Mouse (Mus musculus): ENCODE results near the gene Golph3. TPM values are rescaled to one million over a fixed set of nuclear protein-coding genes. Genes with fewer than 3 reads are reported as not detected.

The Golph3 gene
- total and polyA plus RNA-seq, 3 experiments, result 81.1 to 149 (median 99.2) TPM

- Histone ChIP-seq H3K4me1 (ENCODE audit: control insufficient read depth in 1 of 2, insufficient read depth in 2 of 2, low read length in 2 of 2) (peaks cover 0 to 2% of the 10 kb centered on the region in 2 experiments; a peak in 1 of 4 replicates), H3K79me2 (ENCODE audit: control insufficient read depth, insufficient read depth, low read length, poor library complexity) (0 out of 2 replicates have a peak, but pooled peaks cover 5% of the 10 kb centered on the region), H3K4me3 (ENCODE audit: control insufficient read depth in 1 of 2, insufficient read depth in 1 of 2, low read depth in 2 of 2, low read length in 2 of 2) (no peak overlapping the region), H3K9ac (ENCODE audit: control insufficient read depth, low read depth, low read length, poor library complexity, severe bottlenecking) (no peak overlapping the region), H3K9me3 (replicated peaks; ENCODE audit: insufficient read depth, low read length) (no peaks in the 10 kb centered on the region), H3K27me3 (ENCODE audit: control insufficient read depth in 1 of 2, insufficient read depth in 2 of 2, low read length in 2 of 2) (no peaks in the 10 kb centered on the region), H3K36me3 (ENCODE audit: control insufficient read depth in 1 of 2, insufficient read depth in 2 of 2, low read length in 2 of 2) (peaks cover 4 to 30% of the 10 kb centered on the region in 2 experiments), H3K27ac (ENCODE audit: control insufficient read depth, low read depth, low read length) (no peak overlapping the region)
- peak; percentile 46 to 56 (median 47); a peak in 5 of 6 replicates for TF ChIP-seq CTCF (IDR thresholded peaks at IDR 0.05 in 2 of 3, conservative IDR thresholded peaks at IDR 0.05 in 1 of 3; ENCODE audit: control insufficient read depth in 1 of 3, insufficient read depth in 1 of 3, low read depth in 2 of 3, low read length in 3 of 3, poor library complexity in 1 of 3, severe bottlenecking in 1 of 3)
- no peak for TF ChIP-seq KAT2A (conservative IDR thresholded peaks at IDR 0.05; ENCODE audit: low read depth, low read length)
- TF ChIP-seq RAD21 (IDR thresholded peaks at IDR 0.05; ENCODE audit: low read depth, low read length), result peak; percentile 41
- no peak for TF ChIP-seq E2F4 (IDR thresholded peaks at IDR 0.05; ENCODE audit: borderline replicate concordance, low read depth, low read length)
- TF ChIP-seq SMC3 (IDR thresholded peaks at IDR 0.05; ENCODE audit: low read depth, low read length), result peak; percentile 53
- TF ChIP-seq RCOR1 (IDR thresholded peaks at IDR 0.05; ENCODE audit: low read depth, low read length), result no peak
- TF ChIP-seq MAX (IDR thresholded peaks at IDR 0.05; ENCODE audit: low read length), result no peak
- TF ChIP-seq ZC3H11A (IDR thresholded peaks at IDR 0.05; ENCODE audit: low read depth, low read length), result peak; percentile 17; the same call in 1 of the 2 replicates
- DNase-seq (ENCODE audit: low read depth, low spot score), result peak; percentile 58
Observed at GRCm38 (mm10) chr15:12354281-12354810, 33.1 kb downstream of the Golph3 start.

GRCm38 (mm10) chr15:12355261-12355660, 34.0 kb downstream of the Golph3 start:
- H3K27me3 ChIP-seq (ENCODE audit: control insufficient read depth in 1 of 2, insufficient read depth in 2 of 2, low read length in 2 of 2), result no peaks in the 10 kb centered on the region
- no peak for DNase-seq (ENCODE audit: low read depth, low spot score)
- no peaks in the 10 kb centered on the region for H3K9me3 ChIP-seq (replicated peaks; ENCODE audit: insufficient read depth, low read length)
- H3K36me3 ChIP-seq (ENCODE audit: control insufficient read depth in 1 of 2, insufficient read depth in 2 of 2, low read length in 2 of 2), result peaks cover 4 to 23% of the 10 kb centered on the region in 2 experiments
- H3K27ac ChIP-seq (ENCODE audit: control insufficient read depth, low read depth, low read length), result no peak overlapping the region
- peaks cover 0 to 2% of the 10 kb centered on the region in 2 experiments; a peak in 1 of 4 replicates for H3K4me1 ChIP-seq (ENCODE audit: control insufficient read depth in 1 of 2, insufficient read depth in 2 of 2, low read length in 2 of 2)
- no peak overlapping the region for H3K4me3 ChIP-seq (ENCODE audit: control insufficient read depth in 1 of 2, insufficient read depth in 1 of 2, low read depth in 2 of 2, low read length in 2 of 2)
- H3K79me2 ChIP-seq (ENCODE audit: control insufficient read depth, insufficient read depth, low read length, poor library complexity), result 0 out of 2 replicates have a peak, but pooled peaks cover 2% of the 10 kb centered on the region
- no peak overlapping the region for H3K9ac ChIP-seq (ENCODE audit: control insufficient read depth, low read depth, low read length, poor library complexity, severe bottlenecking)
- TF ChIP-seq ZMIZ1 (IDR thresholded peaks at IDR 0.05; ENCODE audit: low read depth, low read length) (no peak), GATA1 (IDR thresholded peaks at IDR 0.05; ENCODE audit: low read depth, low read length) (no peak), GABPA (IDR thresholded peaks at IDR 0.05; ENCODE audit: low read depth, low read length) (no peak), MEF2A (IDR thresholded peaks at IDR 0.05; ENCODE audit: extremely low read depth, insufficient replicate concordance, low read depth, low read length, poor library complexity, severe bottlenecking) (no peak), ELF1 (IDR thresholded peaks at IDR 0.05; ENCODE audit: low read depth, low read length) (no peak), HCFC1 (IDR thresholded peaks at IDR 0.05; ENCODE audit: low read depth, low read length) (no peak), MAX (IDR thresholded peaks at IDR 0.05; ENCODE audit: low read length) (no peak), CHD1 (IDR thresholded peaks at IDR 0.05; ENCODE audit: low read depth, low read length) (no peak), UBTF (IDR thresholded peaks at IDR 0.05; ENCODE audit: borderline replicate concordance, insufficient read depth, low read depth, low read length) (no peak), USF2 (IDR thresholded peaks at IDR 0.05; ENCODE audit: borderline replicate concordance in 1 of 2, insufficient read depth in 1 of 2, low read depth in 1 of 2, low read length in 2 of 2) (no peak), MAFK (IDR thresholded peaks at IDR 0.05; ENCODE audit: borderline replicate concordance, low read depth, low read length) (no peak), BHLHE40 (IDR thresholded peaks at IDR 0.05; ENCODE audit: borderline replicate concordance, low read depth, low read length) (no peak), ETS1 (IDR thresholded peaks at IDR 0.05; ENCODE audit: low read depth, low read length) (no peak), ZKSCAN1 (IDR thresholded peaks at IDR 0.05; ENCODE audit: low read depth, low read length) (no peak), SMC3 (IDR thresholded peaks at IDR 0.05; ENCODE audit: low read depth, low read length) (no peak)

Data from MEL (cell line).